Mouse (Mus musculus) hindbrain, embryonic 16.5 days (tissue): ENCODE results near the gene Fam81a. TPM values are rescaled to one million over a fixed set of nuclear protein-coding genes. Genes with fewer than 3 reads are reported as not detected.

ENCODE experiments used
- ATAC-seq: fragments of 200-750 bp; cut with Nextera tagmentation; 2 replicates; pipeline ENCODE4 v1.8.0; 2017; ENCODE audit warnings: moderate TSS enrichment, moderate library complexity
- H3K27ac ChIP-seq: fragments of 300-500 bp; sonication (generic); 2 replicates; pipeline ENCODE4 v1.5.1; 2014; ENCODE audit warnings: low read depth, mild to moderate bottlenecking, control low read depth, low read length, moderate library complexity
- H3K27me3 ChIP-seq: fragments of 300-500 bp; sonication (generic); replicated peaks from 2 replicates; pipeline ENCODE4 v1.6.1; 2014; ENCODE audit warnings: low read length; ENCODE audit not compliant: control insufficient read depth, insufficient read depth
- H3K36me3 ChIP-seq: fragments of 300-500 bp; sonication (generic); 2 replicates; pipeline ENCODE4 v1.6.1; 2014; ENCODE audit warnings: mild to moderate bottlenecking, low read length, moderate library complexity, mixed read lengths; ENCODE audit not compliant: control insufficient read depth, insufficient read depth
- H3K4me1 ChIP-seq: fragments of 300-500 bp; sonication (generic); 2 replicates; pipeline ENCODE4 v1.6.1; 2014; ENCODE audit warnings: low read depth, low read length; ENCODE audit not compliant: control insufficient read depth, insufficient read depth
- H3K4me2 ChIP-seq: fragments of 300-500 bp; sonication (generic); 2 replicates; pipeline ENCODE4 v1.6.1; 2014; ENCODE audit warnings: mild to moderate bottlenecking, low read length, control low read depth, moderate library complexity
- H3K4me3 ChIP-seq: fragments of 300-500 bp; sonication (generic); 2 replicates; pipeline ENCODE4 v1.5.1; 2014; ENCODE audit warnings: mild to moderate bottlenecking, low read length, control low read depth, moderate library complexity
- H3K9ac ChIP-seq: fragments of 300-500 bp; sonication (generic); 2 replicates; pipeline ENCODE4 v1.6.1; 2014; ENCODE audit warnings: low read depth, mild to moderate bottlenecking, control low read depth, low read length, moderate library complexity
- H3K9me3 ChIP-seq: fragments of 300-500 bp; sonication (generic); 2 replicates; pipeline ENCODE4 v1.6.1; 2014; ENCODE audit warnings: mild to moderate bottlenecking, low read length, moderate library complexity; ENCODE audit not compliant: control insufficient read depth
- WGBS: fragments of 180-500 bp; shearing (Covaris S2); extraction: QIAGEN DNeasy Blood & Tissue Kit; methylation state at CpG from one replicate; pipeline ENCODE4 v1.1.7; 2014; 5-methylcytosine and 5-hydroxymethylcytosine counted together
- polyA plus RNA-seq: library from polyadenylated mRNA; unstranded; fragments of >200 nt; fragmentation: Nextera tagmentation; extraction: Ambion mirVana; gene quantifications from 2 replicates; pipeline ENCODE4 v1.2.1, GENCODE M21; 2015

Gene Fam81a
- 13.6 and 16.3 TPM in 2 replicates for polyA plus RNA-seq

DNA sequence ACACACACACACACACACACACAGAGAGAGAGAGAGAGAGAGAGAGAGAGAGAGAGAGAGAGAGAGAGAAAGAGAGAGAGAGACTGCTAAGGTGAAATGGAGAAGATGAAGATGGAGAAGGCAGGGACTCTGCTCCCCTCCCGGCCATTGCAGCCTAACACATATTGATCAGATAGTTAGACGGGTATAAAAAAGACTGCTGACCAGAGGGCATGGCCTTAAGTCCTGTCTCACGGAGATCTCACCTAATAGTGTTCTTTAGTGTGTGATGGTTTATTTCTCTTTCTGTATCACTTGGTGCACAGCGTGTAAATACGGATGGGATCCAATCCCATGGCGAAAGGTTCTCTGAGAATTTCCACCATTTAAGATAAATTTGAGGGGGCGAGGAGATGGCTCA is at the start of gene Fam81a:
TSS of gene Fam81a (minus strand) at position 101 of the 400 bp plus-strand sequence.
- ATAC-seq: no peak
- peak within 1 kb of the TSS; percentile 80 for H3K4me2 ChIP-seq
- H3K27ac ChIP-seq: peak within 1 kb of the TSS; percentile 78
- WGBS: 69% methylated on average over 7 of the region's 7 CpGs
- H3K9me3 ChIP-seq: no peaks in the 10 kb centered on the region
- H3K27me3 ChIP-seq: no peaks in the 10 kb centered on the region
- peaks cover 10% of the 10 kb centered on the region for H3K4me1 ChIP-seq
- H3K9ac ChIP-seq: peak within 1 kb of the TSS; percentile 82
- peak within 1 kb of the TSS; percentile 77 for H3K4me3 ChIP-seq
- H3K36me3 ChIP-seq: no peaks in the 10 kb centered on the region

DNA sequence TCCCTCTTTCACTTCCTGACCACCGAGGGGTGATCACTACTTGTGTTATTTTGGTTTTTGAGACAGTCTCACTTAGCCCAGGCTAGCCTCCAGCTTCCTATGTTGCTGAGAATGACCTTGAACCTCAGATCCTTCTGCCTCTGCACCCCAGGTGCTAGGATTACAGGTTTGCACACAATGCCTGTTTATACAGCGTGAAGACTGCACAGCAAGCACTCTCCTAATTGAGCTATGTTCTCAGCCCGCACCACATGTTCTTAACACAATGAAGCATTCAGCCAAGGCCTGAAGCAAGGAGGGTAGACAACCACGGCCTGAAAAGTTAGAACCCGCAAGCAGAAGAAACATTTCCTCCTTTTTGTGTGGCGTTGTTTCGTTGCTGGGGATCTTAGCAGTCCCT is 40.3 kb upstream of the Fam81a start:
- Histone ChIP-seq H3K9me3 (no peaks in the 10 kb centered on the region), H3K4me1 (peaks cover 3% of the 10 kb centered on the region; the same call in 1 of the 2 replicates), H3K9ac (no peak overlapping the region), H3K27me3 (no peaks in the 10 kb centered on the region), H3K4me2 (no peak overlapping the region), H3K36me3 (no peaks in the 10 kb centered on the region), H3K27ac (no peak overlapping the region), H3K4me3 (no peak overlapping the region)
- no peak for ATAC-seq
- WGBS: 42% methylated on average over 7 of the region's 7 CpGs

DNA sequence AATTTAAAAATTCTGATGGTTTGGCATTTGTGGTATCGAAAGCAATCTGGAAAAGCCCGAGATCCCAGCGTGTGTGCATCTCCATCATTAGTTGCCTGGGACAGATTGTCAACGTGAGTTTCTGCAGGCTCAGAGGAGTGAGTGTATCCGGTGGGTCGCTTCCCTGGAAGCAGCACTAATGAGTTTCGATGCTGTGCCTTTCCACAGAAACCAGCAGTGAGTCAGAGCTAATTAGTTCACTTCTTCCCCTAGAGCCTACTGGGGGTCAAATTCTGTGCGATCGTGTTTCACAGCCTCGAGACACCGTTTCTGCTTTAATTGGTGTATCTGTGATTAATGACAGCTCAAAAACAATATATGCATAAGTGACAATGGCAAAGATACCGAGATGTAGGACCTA is 39.4 kb upstream of the Fam81a start:
- Histone ChIP-seq H3K4me1 (peaks cover 3% of the 10 kb centered on the region; the same call in 1 of the 2 replicates), H3K36me3 (no peaks in the 10 kb centered on the region), H3K9ac (no peak overlapping the region), H3K4me2 (no peak overlapping the region), H3K27me3 (no peaks in the 10 kb centered on the region), H3K9me3 (no peaks in the 10 kb centered on the region), H3K4me3 (no peak overlapping the region), H3K27ac (no peak overlapping the region; the same call in 1 of the 2 replicates)
- ATAC-seq: peak; percentile 78
- WGBS: 28% methylated on average over 12 of the region's 12 CpGs

DNA sequence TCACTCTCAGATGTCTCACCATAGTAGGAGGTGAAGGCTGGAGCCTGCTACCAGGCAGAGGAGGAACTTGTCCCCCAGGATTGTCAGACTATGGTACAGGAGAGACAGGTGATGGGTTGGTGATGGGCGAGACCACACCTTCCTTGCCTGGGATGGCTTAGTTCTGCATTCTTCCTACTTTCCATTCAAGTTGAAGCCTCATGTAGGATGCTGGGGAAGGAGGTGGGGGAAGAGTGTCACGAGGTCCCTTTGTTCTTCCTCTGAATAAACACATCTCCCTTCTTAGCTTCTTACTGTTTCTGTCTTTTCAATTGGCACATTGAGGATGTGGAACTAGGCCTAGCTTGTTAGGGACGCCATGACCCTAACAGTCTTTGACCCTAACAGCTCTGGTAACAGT is 33.9 kb upstream of the Fam81a start:
- no peak overlapping the region for H3K4me2 ChIP-seq

DNA sequence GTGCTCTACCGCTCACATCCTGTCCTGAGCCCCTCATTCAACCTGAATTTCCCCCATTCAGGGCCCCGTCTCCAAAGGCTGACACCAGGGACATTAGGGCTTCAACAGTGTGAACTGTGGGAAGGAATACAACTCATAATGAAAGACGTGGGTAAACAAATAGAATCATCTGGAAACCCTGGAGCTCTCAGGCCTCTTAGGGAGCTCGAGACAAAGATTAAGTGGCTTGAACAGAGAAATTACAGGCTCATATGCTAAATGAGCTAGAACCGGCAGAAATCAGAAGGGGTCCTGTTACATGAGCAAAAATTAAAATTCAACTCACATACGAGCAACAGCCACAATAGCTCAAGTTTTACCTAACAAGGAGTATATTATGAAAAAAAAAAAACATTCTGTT is 32.5 kb upstream of the Fam81a start:
- Histone ChIP-seq H3K4me1 (peaks cover 8% of the 10 kb centered on the region), H3K9ac (no peak overlapping the region), H3K4me2 (no peak overlapping the region), H3K9me3 (no peaks in the 10 kb centered on the region), H3K36me3 (no peaks in the 10 kb centered on the region), H3K4me3 (no peak overlapping the region), H3K27me3 (no peaks in the 10 kb centered on the region), H3K27ac (peak overlapping the region; percentile 25; the same call in 1 of the 2 replicates)
- ATAC-seq: peak; percentile 40; the same call in 1 of the 2 replicates
- WGBS: 17% methylated on average over 6 of the region's 6 CpGs

More for the DNA sequence above, 33.9 kb upstream of the Fam81a start:
- Histone ChIP-seq H3K36me3 (no peaks in the 10 kb centered on the region), H3K9ac (no peak overlapping the region), H3K9me3 (no peaks in the 10 kb centered on the region), H3K4me3 (no peak overlapping the region), H3K4me1 (peaks cover 12% of the 10 kb centered on the region), H3K27me3 (no peaks in the 10 kb centered on the region), H3K27ac (no peak overlapping the region)
- ATAC-seq: no peak
- 81% methylated on average over 3 of the region's 3 CpGs for WGBS

DNA sequence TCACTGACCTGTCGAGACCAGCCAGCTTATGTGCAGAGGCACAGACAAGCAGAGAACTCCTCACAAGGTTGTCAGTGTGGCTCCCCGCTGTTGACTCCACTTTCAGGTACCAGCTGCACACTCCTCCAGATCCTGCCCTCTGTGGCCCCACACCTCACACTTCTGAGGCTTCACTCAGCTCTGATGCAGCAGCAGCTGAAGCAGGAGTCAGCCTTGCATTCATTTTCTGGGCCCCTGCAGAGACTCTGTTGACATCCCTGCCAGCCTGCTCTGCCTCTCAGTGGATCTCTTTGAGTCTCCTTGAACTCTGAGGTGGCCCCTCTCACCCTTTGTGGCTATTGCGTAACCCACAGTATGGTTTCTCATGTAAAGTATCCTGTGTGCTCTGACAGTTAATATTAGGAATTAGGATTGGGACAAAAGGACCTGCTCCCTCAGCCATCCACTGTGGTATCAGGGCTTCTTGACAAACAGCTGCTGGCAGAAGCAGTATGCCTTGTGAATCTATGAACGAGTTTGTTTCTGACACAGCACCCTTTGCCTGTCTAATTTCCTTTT is 32.0 kb upstream of the Fam81a start:
- peak overlapping the region; percentile 30; the same call in 1 of the 2 replicates for H3K27ac ChIP-seq
- WGBS: 29% methylated on average over 4 of the region's 4 CpGs

DNA sequence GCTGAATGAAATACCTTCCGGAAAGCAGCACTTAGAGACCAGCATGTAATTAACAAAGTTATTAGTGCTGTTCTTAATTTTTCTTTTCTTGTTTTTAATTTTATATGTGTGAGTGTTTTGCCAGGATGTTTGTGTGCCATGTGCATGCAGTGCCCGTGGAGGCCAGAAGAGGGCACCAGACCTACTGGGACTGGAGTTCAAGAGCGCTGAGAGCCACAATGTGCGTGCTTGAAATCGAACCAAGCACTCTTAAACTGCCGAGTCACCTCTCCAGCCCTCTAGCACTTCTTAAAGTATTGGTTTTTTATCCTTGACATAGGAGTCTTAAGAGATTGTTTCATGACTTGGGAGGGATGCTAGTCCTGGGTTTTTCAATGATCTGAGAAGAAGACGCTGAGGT is 26.6 kb upstream of the Fam81a start:
- H3K9me3 ChIP-seq: no peaks in the 10 kb centered on the region
- H3K27ac ChIP-seq: no peak overlapping the region
- no peaks in the 10 kb centered on the region for H3K4me1 ChIP-seq
- ATAC-seq: no peak
- no peaks in the 10 kb centered on the region for H3K27me3 ChIP-seq
- WGBS: 94% methylated on average over 7 of the region's 7 CpGs
- no peaks in the 10 kb centered on the region for H3K36me3 ChIP-seq
- H3K9ac ChIP-seq: no peak overlapping the region
- no peak overlapping the region for H3K4me2 ChIP-seq
- H3K4me3 ChIP-seq: no peak overlapping the region

More for the DNA sequence above, 32.0 kb upstream of the Fam81a start:
- H3K27me3 ChIP-seq: no peaks in the 10 kb centered on the region
- H3K36me3 ChIP-seq: no peaks in the 10 kb centered on the region
- no peak overlapping the region for H3K9ac ChIP-seq
- H3K4me1 ChIP-seq: peaks cover 8% of the 10 kb centered on the region
- H3K4me2 ChIP-seq: no peak overlapping the region
- H3K9me3 ChIP-seq: no peaks in the 10 kb centered on the region
- 0 out of 2 replicates have a peak, but pooled peaks have one; percentile 24 for ATAC-seq
- H3K4me3 ChIP-seq: no peak overlapping the region

DNA sequence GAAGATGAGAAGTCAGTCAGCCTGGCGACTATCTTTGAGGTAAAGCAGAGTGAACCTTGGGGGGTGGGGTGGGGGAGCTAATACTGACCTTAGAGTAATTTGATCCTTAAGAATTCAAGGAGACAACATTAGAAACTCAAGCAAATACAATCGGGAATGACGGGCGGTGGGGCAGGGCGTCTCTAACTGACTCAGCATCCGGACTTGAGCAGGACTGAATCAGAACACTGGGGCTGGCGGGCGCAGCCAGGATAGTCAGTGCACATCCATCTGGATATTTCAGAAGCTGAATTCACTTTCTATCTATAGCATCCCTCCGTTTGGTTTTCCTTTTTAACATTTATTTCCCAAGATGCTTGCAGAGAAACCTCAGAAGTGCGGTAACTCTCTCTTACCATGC is 17.7 kb upstream of the Fam81a start:
- no peak for ATAC-seq
- WGBS: 81% methylated on average over 10 of the region's 10 CpGs
- Histone ChIP-seq H3K9ac (no peak overlapping the region), H3K4me2 (no peak overlapping the region), H3K27ac (no peak overlapping the region), H3K4me3 (no peak overlapping the region), H3K27me3 (no peaks in the 10 kb centered on the region), H3K36me3 (no peaks in the 10 kb centered on the region), H3K4me1 (no peaks in the 10 kb centered on the region), H3K9me3 (no peaks in the 10 kb centered on the region)

DNA sequence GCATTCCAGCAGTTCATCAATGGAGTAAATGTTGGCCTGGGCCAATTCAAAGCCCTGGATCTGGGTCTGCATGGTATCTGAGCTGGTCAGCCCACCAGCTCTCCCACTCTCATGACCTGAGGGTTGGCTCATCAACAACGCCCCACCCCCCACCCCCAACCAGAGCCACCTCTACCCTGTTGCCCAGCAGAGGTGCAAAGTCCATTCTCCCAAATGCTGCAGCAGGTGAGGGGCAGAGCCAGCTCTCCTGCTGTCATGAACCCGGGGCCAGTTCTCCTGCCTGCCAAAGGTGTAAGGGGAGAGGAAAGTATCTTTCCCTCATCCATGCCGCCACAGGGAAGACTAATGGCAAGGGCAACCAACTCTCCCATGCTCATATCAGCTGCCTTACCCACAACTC is 5.3 kb upstream of the Fam81a start:
- H3K27me3 ChIP-seq: no peaks in the 10 kb centered on the region
- H3K4me3 ChIP-seq: no peak overlapping the region
- no peak overlapping the region for H3K4me2 ChIP-seq
- no peaks in the 10 kb centered on the region for H3K4me1 ChIP-seq
- H3K9ac ChIP-seq: no peak overlapping the region
- ATAC-seq: no peak
- WGBS: 82% methylated on average over 3 of the region's 3 CpGs
- H3K27ac ChIP-seq: no peak overlapping the region
- H3K9me3 ChIP-seq: no peaks in the 10 kb centered on the region
- H3K36me3 ChIP-seq: no peaks in the 10 kb centered on the region
